Mouse (Mus musculus) CD8-positive naive resting alpha-beta T cell, adult 2 months (primary cell): ENCODE results near the gene Fkbp8.

Source experiments
- DNase-seq, 2 experiments: peaks; one replicate each; pipeline ENCODE4 v3.0.0; 2022; ENCODE audit warnings: low read depth in 2 of 2, low spot score in 2 of 2

Gene Fkbp8

GRCm38 (mm10) chr8:70555079-70555747, 27.7 kb downstream of the Fkbp8 start:
- no peak for DNase-seq

- peak in 1 of 2 experiments; percentile 46 for DNase-seq
These were observed 30.8 kb downstream of the Fkbp8 start for GRCm38 (mm10) chr8:70558334-70558733.

- DNase-seq: peak in 1 of 2 experiments; percentile 12
These were observed 31.5 kb downstream of the Fkbp8 start for GRCm38 (mm10) chr8:70558983-70559382.

DNA sequence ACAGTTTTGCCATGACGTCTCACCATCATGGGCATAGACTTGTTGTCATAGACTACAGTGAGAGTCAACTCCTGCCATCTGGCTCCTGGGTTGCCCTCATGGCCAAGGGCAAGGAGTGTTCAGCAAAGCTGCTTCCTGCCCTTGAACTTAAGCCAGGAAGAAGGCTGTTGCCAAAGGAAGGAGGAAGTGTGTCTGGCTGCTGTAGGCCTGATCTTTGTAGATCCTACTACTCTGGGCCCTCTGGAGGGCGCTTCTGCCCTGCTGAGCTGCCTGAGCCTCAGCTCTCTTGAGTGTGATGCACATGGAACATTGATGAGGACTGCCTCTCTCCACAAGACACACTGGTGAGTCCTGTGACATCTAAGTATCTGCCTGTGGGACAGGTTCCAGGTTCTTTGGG, 32.6 kb downstream of the Fkbp8 start:
- DNase-seq: no peak

DNA sequence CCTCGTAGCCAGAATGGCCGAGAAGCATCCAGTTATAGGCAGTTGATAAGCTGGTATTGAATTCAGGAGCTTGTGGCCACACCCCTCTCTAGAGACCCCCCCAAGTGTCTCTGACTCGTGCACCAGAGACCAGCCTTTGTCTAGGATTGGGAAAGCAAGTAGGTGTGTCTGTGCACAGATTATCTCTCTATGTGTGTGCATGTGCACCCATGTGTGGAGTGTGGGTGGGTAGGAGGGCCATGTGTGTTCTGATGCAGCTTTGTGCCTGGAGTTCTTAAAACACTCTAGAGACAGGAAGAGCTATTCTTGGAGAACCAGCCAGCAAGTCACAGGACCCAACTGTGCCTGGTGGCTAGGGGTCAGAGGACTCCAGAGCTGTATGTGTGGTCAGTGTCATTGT, 33.0 kb downstream of the Fkbp8 start:
- DNase-seq: no peak

DNA sequence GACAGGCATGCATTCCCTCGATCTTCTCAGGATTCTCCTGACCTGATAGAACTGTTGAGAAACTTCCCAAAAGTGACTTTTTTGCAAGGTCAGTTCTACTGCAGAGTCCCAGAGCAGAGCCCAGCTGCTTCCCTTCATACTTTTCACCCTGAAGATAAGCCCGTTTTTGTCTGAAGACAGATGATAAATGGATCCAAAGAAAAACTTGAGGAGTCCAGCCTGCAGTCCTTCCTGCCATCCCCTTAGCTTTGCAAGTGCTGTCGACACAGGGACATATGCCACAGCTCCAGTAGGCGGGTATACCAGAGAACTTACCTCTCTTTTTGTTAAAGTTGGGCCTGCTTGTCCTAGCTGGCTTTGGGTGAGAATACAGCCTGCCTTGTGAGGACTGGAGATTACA, 33.8 kb downstream of the Fkbp8 start:
- DNase-seq: no peak

DNA sequence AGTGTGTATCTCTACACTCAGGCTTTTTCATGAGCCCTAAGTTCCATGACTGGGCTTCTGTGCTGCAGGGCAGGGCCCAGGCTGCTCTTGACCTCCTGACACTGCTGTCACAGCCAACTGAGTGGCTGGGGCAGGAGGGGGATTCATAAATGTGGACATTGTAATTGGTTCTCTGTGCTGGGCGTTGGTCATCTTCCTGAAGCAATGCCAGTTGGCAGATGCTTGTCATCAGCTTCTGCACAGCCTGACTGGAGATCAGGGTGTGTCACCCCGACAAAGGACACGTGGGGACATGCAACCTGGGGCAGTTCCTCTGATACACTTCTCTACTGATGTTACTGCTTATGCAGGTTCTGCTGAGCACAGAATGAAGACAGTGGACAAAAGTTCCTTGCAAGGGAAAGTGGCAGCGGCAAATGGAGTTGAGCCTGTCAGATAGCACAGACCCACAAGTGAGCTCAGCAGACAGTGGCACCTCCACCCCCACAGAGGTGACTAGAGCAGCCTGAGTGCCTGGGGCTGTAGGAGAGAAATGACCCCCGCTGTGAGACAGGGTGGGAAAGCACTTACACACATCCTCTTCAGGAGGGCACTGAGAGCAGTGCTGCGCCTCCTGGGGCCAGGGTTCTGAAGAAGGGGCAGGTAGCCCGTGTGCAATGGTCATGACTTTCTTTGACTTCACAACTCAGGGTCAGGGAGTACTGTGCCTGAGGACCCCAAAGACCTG, 34.4 kb downstream of the Fkbp8 start:
- DNase-seq: no peak

DNA sequence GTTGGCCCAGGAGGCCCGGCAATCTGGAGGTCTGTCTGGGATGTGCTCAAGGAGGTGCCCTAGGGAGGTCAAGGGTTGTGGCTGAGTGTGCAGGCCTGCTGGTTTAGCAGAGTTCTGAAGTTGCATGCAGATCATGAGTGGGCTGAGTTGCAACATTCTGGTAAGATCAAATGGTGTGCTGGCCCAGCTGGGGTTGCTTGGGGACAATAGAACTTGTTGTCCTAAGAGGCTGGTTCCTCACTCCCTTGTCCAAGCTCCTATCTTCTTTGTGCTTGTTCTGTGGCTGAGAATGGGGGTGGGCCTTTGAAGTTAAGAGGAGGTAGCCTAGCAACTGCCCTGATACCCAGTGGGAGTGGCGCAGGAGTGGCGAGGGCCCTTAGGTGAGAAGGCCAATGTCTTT, 35.3 kb downstream of the Fkbp8 start:
- no peak for DNase-seq

- DNase-seq: no peak
These were observed 36.4 kb downstream of the Fkbp8 start for GRCm38 (mm10) chr8:70563763-70564387.

- DNase-seq: no peak
These were observed 37.2 kb downstream of the Fkbp8 start for GRCm38 (mm10) chr8:70564696-70565235.

GRCm38 (mm10) chr8:70565561-70565960, 38.0 kb downstream of the Fkbp8 start:
- no peak for DNase-seq

- no peak for DNase-seq
These were observed 42.8 kb downstream of the Fkbp8 start for GRCm38 (mm10) chr8:70570360-70570759.

- no peak for DNase-seq
These were observed 43.5 kb downstream of the Fkbp8 start for GRCm38 (mm10) chr8:70570990-70571389.

GRCm38 (mm10) chr8:70574302-70574701, 46.8 kb downstream of the Fkbp8 start:
- no peak for DNase-seq

GRCm38 (mm10) chr8:70574915-70575314, 47.4 kb downstream of the Fkbp8 start:
- no peak for DNase-seq

DNA sequence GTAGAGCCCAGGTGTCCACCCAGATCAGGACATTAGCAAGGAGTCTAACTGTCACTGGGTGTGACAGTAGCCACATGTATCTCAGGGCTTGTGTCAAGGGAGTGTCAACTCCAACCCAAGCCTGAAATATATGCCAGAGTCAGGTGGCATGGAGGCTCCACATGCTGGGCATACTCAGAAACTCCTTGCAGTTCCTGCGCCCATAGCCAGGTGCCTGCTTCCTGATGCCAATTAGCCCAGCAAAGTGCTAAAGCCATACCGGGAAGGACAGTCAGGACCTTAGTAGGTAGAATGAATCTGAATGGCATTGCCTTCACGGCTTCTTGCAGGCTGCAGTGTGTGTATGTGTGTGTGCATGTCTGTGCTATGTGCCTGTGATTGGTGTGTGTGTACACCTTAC, 49.7 kb downstream of the Fkbp8 start:
- DNase-seq: no peak

- DNase-seq: no peak
These were observed 56.2 kb downstream of the Fkbp8 start for GRCm38 (mm10) chr8:70583476-70584387.

- no peak for DNase-seq
These were observed 57.2 kb downstream of the Fkbp8 start for GRCm38 (mm10) chr8:70584606-70585257.
